Mouse (Mus musculus) myocyte (in vitro differentiated cells): Measurements from ENCODE around the gene Trp53bp2.

Source experiments
- MAX ChIP-seq: IDR thresholded peaks from one replicate; pipeline ENCODE4 v1.6.1; 2011; ENCODE audit warnings: low read depth, mild to moderate bottlenecking, control low read depth
- MYOG ChIP-seq, 3 experiments: IDR thresholded peaks; one replicate each; pipeline ENCODE4 v1.6.1; 2011; ENCODE audit warnings: control low read depth in 2 of 3, low read depth in 2 of 3, mild to moderate bottlenecking in 2 of 3; ENCODE audit not compliant: insufficient read length in 2 of 3, control insufficient read depth in 1 of 3, insufficient read depth in 1 of 3
- POLR2A ChIP-seq: IDR thresholded peaks from one replicate; pipeline ENCODE4 v1.6.1; 2011; ENCODE audit warnings: low read depth, mild to moderate bottlenecking, control low read depth, moderate library complexity; ENCODE audit not compliant: insufficient read length
- POLR2AphosphoS2 ChIP-seq: IDR thresholded peaks from one replicate; pipeline ENCODE4 v1.6.1; 2011; ENCODE audit warnings: low read depth, control low read depth; ENCODE audit not compliant: insufficient read length
- SRF ChIP-seq: IDR thresholded peaks from one replicate; pipeline ENCODE4 v1.6.1; 2011; ENCODE audit warnings: low read depth; ENCODE audit not compliant: control insufficient read depth, insufficient read length
- TCF12 ChIP-seq: IDR thresholded peaks from one replicate; pipeline ENCODE4 v1.6.1; 2011; ENCODE audit warnings: mild to moderate bottlenecking, control low read depth; ENCODE audit not compliant: poor library complexity, insufficient read depth, severe bottlenecking
- TCF3 ChIP-seq: IDR thresholded peaks from one replicate; pipeline ENCODE4 v1.6.1; 2011; ENCODE audit warnings: low read depth, control low read depth; ENCODE audit not compliant: insufficient read length
- USF1 ChIP-seq: IDR thresholded peaks from one replicate; pipeline ENCODE4 v1.6.1; 2011; ENCODE audit warnings: low read depth, mild to moderate bottlenecking, control low read depth, moderate library complexity

DNA sequence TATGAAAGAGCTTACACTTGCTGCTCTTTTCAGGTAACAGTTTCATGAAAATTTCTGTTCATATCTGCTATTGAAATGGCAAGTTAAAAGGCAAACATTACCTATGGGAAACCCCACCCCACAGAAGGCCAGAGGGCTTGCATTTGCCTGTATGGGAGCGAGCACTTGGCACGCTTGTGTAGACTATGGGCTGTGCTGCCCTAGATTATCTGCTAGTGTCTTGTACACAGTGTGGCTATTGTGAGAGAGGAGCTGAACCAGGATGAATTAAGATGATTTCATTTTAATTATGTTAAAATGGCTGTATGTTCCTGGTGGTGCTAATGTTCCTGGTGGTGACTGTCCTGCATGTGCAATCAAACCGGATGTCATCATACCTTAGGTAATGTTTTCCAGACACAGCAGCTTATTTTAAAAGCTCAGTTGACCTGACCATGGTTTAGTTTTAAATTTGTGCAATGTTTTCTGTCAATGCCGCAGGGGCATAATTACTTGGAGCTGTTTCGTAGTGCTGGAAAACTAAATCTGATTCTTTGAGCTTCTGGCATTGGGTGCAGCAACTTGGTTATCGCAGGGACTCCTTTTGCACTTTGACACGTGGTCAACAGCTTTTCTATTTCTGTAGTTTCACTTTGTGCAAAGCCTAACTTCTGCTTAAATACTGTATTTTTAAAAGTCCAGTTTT, 3.8 kb downstream of the Trp53bp2 start:
- TF ChIP-seq POLR2A (no peak), POLR2AphosphoS2 (no peak), MYOG (IDR thresholded peaks at IDR 0.05; ENCODE audit: control insufficient read depth in 1 of 3, insufficient read depth in 1 of 3, insufficient read length in 2 of 3, low read depth in 2 of 3) (no peak), MAX (no peak), USF1 (no peak), TCF3 (no peak), SRF (no peak), TCF12 (no peak)
